10 mouse cellular contexts compared by ENCODE assay signal in genomic region chr19:36477684-36478083, GRCm38 (mm10).
DNase-seq lines count a peak whose midpoint lies in the region; ATAC-seq and TF ChIP-seq lines count a peak whose summit lies in the region.
"Had no signal": no experiment of that assay in that cellular context is flagged by ENCODE, and none has a peak within 500 bp of the region (broad histone marks: within the 10 kb centered on the region; RNA-seq: fewer than 3 reads in every experiment).

No protein-coding gene starts in this region.

- H3K4me3 ChIP-seq in cerebellum, adult 2 months (replicated peaks; ENCODE audit: insufficient read depth, low read depth, low read length): peak overlapping the region; percentile 19
- no peak overlapping the region for H3K4me3 ChIP-seq in heart, postnatal 0 days (ENCODE audit: low read depth, low read length)
- H3K4me3 ChIP-seq in CH12.LX (replicated peaks in 1 of 3; ENCODE audit: low read depth in 2 of 3, low read length in 2 of 3, poor library complexity in 1 of 3) (no peak overlapping the region), myocyte (no peak overlapping the region)
- H3K4me3 ChIP-seq: limb, embryonic 15.5 days had no signal

- no peaks in the 10 kb centered on the region for H3K27me3 ChIP-seq in cerebellum, adult 2 months (ENCODE audit: control insufficient read depth, insufficient read depth, low read length)
- H3K27me3 ChIP-seq in heart, postnatal 0 days (ENCODE audit: control insufficient read depth, insufficient read depth, low read length): no peaks in the 10 kb centered on the region
- H3K27me3 ChIP-seq in CH12.LX (replicated peaks): no peaks in the 10 kb centered on the region
- H3K27me3 ChIP-seq in myocyte (ENCODE audit: control insufficient read depth, insufficient read depth, insufficient read length): no peaks in the 10 kb centered on the region
- H3K27me3 ChIP-seq: limb, embryonic 15.5 days had no signal

- peaks cover 4% of the 10 kb centered on the region; the same call in 1 of the 2 replicates for H3K4me1 ChIP-seq in cerebellum, adult 2 months (ENCODE audit: control insufficient read depth, insufficient read depth, low read length)
- no peaks in the 10 kb centered on the region for H3K4me1 ChIP-seq in heart, postnatal 0 days (ENCODE audit: control insufficient read depth, insufficient read depth)
- peaks cover 4 to 6% of the 10 kb centered on the region in 2 experiments for H3K4me1 ChIP-seq in CH12.LX (ENCODE audit: control insufficient read depth in 1 of 2, insufficient read depth in 2 of 2)
- H3K4me1 ChIP-seq: limb, embryonic 15.5 days had no signal

- TF ChIP-seq CTCF in cerebellum, adult 2 months (IDR thresholded peaks at IDR 0.05; ENCODE audit: borderline replicate concordance, insufficient read depth, low read depth, low read length): no peak
- TF ChIP-seq CTCF in heart, postnatal 0 days (IDR thresholded peaks at IDR 0.05; ENCODE audit: low read depth): no peak
- TF ChIP-seq CTCF in CH12.LX (conservative IDR thresholded peaks at IDR 0.05 in 1 of 2, IDR thresholded peaks at IDR 0.05 in 1 of 2; ENCODE audit: low read depth in 2 of 2, low read length in 2 of 2): no peak

- TF ChIP-seq POLR2A in cerebellum, adult 2 months (IDR thresholded peaks at IDR 0.05; ENCODE audit: borderline replicate concordance, insufficient read depth, low read length): no peak
- TF ChIP-seq POLR2A in CH12.LX (IDR thresholded peaks at IDR 0.05; ENCODE audit: low read depth, low read length) (no peak), myocyte (IDR thresholded peaks at IDR 0.05; ENCODE audit: insufficient read length, low read depth) (no peak)

- WGBS in cerebellum, adult 2 months: 33% methylated on average over 5 of the region's 5 CpGs
- 42% methylated on average over 5 of the region's 5 CpGs for WGBS in heart, postnatal 0 days

- H3K9ac ChIP-seq in heart, postnatal 0 days (replicated peaks; ENCODE audit: low read depth, low read length): no peak overlapping the region
- H3K9ac ChIP-seq in CH12.LX (ENCODE audit: insufficient read depth, low read depth): peak overlapping the region; percentile 16; the same call in 1 of the 2 replicates
- H3K9ac ChIP-seq: limb, embryonic 15.5 days had no signal

- H3K4me2 ChIP-seq in heart, postnatal 0 days (ENCODE audit: low read depth, low read length): peak overlapping the region; percentile 27; the same call in 1 of the 2 replicates
- H3K4me2 ChIP-seq in CH12.LX (ENCODE audit: insufficient read depth, low read depth, poor library complexity, severe bottlenecking) (peak overlapping the region; percentile 74; the same call in 1 of the 2 replicates), myocyte (ENCODE audit: low read depth) (peak overlapping the region; percentile 10)
- H3K4me2 ChIP-seq: limb, embryonic 15.5 days had no signal

- ATAC-seq in heart, postnatal 0 days (ENCODE audit: insufficient read depth, low read depth): no peak

- no peak overlapping the region for H3ac ChIP-seq in myocyte (ENCODE audit: control insufficient read depth, insufficient read length)

- in situ Hi-C loops in CH12.LX (cut with MboI; ENCODE audit: low pct_ligation_motif_present, low pct_unique_long_range_greater_than_20kb, low sequenced_read_pairs): no loop called here

- TF ChIP-seq RAD21 in CH12.LX (IDR thresholded peaks at IDR 0.05; ENCODE audit: low read depth, low read length): no peak

- H3K9me3 ChIP-seq in heart, postnatal 0 days (replicated peaks; ENCODE audit: control insufficient read depth, low read length): no peaks in the 10 kb centered on the region
- H3K9me3 ChIP-seq in CH12.LX (replicated peaks; ENCODE audit: low read length): no peaks in the 10 kb centered on the region
- H3K9me3 ChIP-seq: limb, embryonic 15.5 days had no signal

- no peak for DNase-seq in cerebellum, adult 2 months
- DNase-seq in cerebellum, adult 11 months: no peak
- no peak for DNase-seq in heart, postnatal 0 days (ENCODE audit: low spot score)
- no peak for DNase-seq in heart, postnatal 4 days
- DNase-seq in CH12.LX (ENCODE audit: extremely low read depth): no peak
- DNase-seq in B cell, adult 2 months: no peak
- no peak for DNase-seq in frontal cortex, postnatal 36 days (ENCODE audit: low spot score in 2 of 2)
- DNase-seq: gastrocnemius, postnatal 14 days had no signal

- dilution Hi-C loops in CH12.LX (cut with MboI; ENCODE audit: extremely low pct_ligation_motif_present, extremely low pct_unique_long_range_greater_than_20kb, low sequenced_read_pairs): no loop called here

- no peaks in the 10 kb centered on the region for H3K79me2 ChIP-seq in CH12.LX (replicated peaks; ENCODE audit: control insufficient read depth, extremely low read depth, insufficient read depth, poor library complexity, severe bottlenecking)
- no peaks in the 10 kb centered on the region for H3K79me2 ChIP-seq in myocyte (ENCODE audit: control insufficient read depth, insufficient read depth)

- no peaks in the 10 kb centered on the region for H3K36me3 ChIP-seq in heart, postnatal 0 days (replicated peaks; ENCODE audit: control insufficient read depth, insufficient read depth, low read length)
- H3K36me3 ChIP-seq in CH12.LX (replicated peaks in 1 of 2; ENCODE audit: control insufficient read depth in 1 of 2, insufficient read depth in 1 of 2, low read length in 1 of 2): no peaks in the 10 kb centered on the region
- no peaks in the 10 kb centered on the region for H3K36me3 ChIP-seq in myocyte (ENCODE audit: control insufficient read depth, insufficient read depth)
- H3K36me3 ChIP-seq: limb, embryonic 15.5 days had no signal

- H3K27ac ChIP-seq in cerebellum, adult 2 months (ENCODE audit: insufficient read depth, low read length): no peak overlapping the region
- no peak overlapping the region for H3K27ac ChIP-seq in heart, postnatal 0 days (ENCODE audit: low read depth)
- no peak overlapping the region for H3K27ac ChIP-seq in CH12.LX (ENCODE audit: insufficient read depth, low read depth)
- H3K27ac ChIP-seq: limb, embryonic 15.5 days had no signal

- no peak for TF ChIP-seq EP300 in heart, postnatal 0 days (IDR thresholded peaks at IDR 0.05; ENCODE audit: low read depth)
- TF ChIP-seq EP300 in CH12.LX (IDR thresholded peaks at IDR 0.05; ENCODE audit: low read length): no peak

TF ChIP-seq in CH12.LX, 34 proteins besides CTCF, POLR2A, EP300 and RAD21:
- TF ChIP-seq CHD2 (IDR thresholded peaks at IDR 0.05; ENCODE audit: low read length) (peak; percentile 45; the same call in 1 of the 2 replicates), SIN3A (IDR thresholded peaks at IDR 0.05; ENCODE audit: low read length) (no peak)

TF ChIP-seq in myocyte, 11 proteins besides CTCF, POLR2A, EP300 and RAD21:
- no peak for TF ChIP-seq TCF12 (IDR thresholded peaks at IDR 0.05; ENCODE audit: insufficient read depth, poor library complexity, severe bottlenecking)
- TF ChIP-seq MAX (IDR thresholded peaks at IDR 0.05; ENCODE audit: low read depth): no peak
- TF ChIP-seq MYOD1 (IDR thresholded peaks at IDR 0.05; ENCODE audit: control insufficient read depth in 1 of 3, insufficient read length in 2 of 3, low read depth in 2 of 3): no peak
- TF ChIP-seq CEBPB (IDR thresholded peaks at IDR 0.05; ENCODE audit: insufficient read depth, poor library complexity, severe bottlenecking): no peak
- no peak for TF ChIP-seq USF1 (IDR thresholded peaks at IDR 0.05; ENCODE audit: low read depth)
- no peak for TF ChIP-seq E2F4 (IDR thresholded peaks at IDR 0.05; ENCODE audit: insufficient read depth)
- no peak for TF ChIP-seq MYOG (IDR thresholded peaks at IDR 0.05; ENCODE audit: control insufficient read depth in 1 of 3, insufficient read depth in 1 of 3, insufficient read length in 2 of 3, low read depth in 2 of 3)
- no peak for TF ChIP-seq TCF3 (IDR thresholded peaks at IDR 0.05; ENCODE audit: insufficient read length, low read depth)
- no peak for TF ChIP-seq SRF (IDR thresholded peaks at IDR 0.05; ENCODE audit: control insufficient read depth, insufficient read length, low read depth)
- no peak for TF ChIP-seq POLR2AphosphoS2 (IDR thresholded peaks at IDR 0.05; ENCODE audit: insufficient read length, low read depth)
- TF ChIP-seq REST (IDR thresholded peaks at IDR 0.05; ENCODE audit: insufficient read depth, insufficient read length): no peak

Comparison
In these comparisons a context has a peak if more than half of its experiments do, and no peak if none do; other contexts are left out.
1. H3K4me2 ChIP-seq: peak in every context shown above with its lines; median percentile 74 in CH12.LX; 27 in heart, postnatal 0 days; 10 in myocyte.